Mouse (Mus musculus) liver, embryonic 11.5 days (tissue): ENCODE measurements at regions not wholly inside any gene's neighbourhood (a gene's known extent, or its start where the extent isn't known, plus 50 kb on each side); places are given as distances from the start of the nearest gene placed in this dataset.

Source experiments
- ATAC-seq: fragments of 200-750 bp; cut with Nextera tagmentation; replicated peaks from 2 replicates; pipeline ENCODE4 v1.8.0; 2017; ENCODE audit warnings: moderate number of reproducible peaks, mild to moderate bottlenecking, moderate TSS enrichment, moderate library complexity; ENCODE audit not compliant: low FRiP score
- DNase-seq: peaks from one replicate; pipeline ENCODE4 v3.0.0-alpha.2; 2017; ENCODE audit warnings: low spot score
- H3K27ac ChIP-seq: fragments of 300-500 bp; sonication (generic); 2 replicates; pipeline ENCODE4 v1.5.1; 2014; ENCODE audit warnings: mild to moderate bottlenecking, low read depth, low read length, control low read depth
- H3K27me3 ChIP-seq: fragments of 300-500 bp; sonication (generic); replicated peaks from 2 replicates; pipeline ENCODE4 v1.6.1; 2014; ENCODE audit warnings: low read length, mixed read lengths; ENCODE audit not compliant: control insufficient read depth, insufficient read depth
- H3K36me3 ChIP-seq: fragments of 300-500 bp; sonication (generic); 2 replicates; pipeline ENCODE4 v1.6.1; 2014; ENCODE audit warnings: mild to moderate bottlenecking, low read length, moderate library complexity, mixed read lengths; ENCODE audit not compliant: control insufficient read depth, insufficient read depth
- H3K4me1 ChIP-seq: fragments of 300-500 bp; sonication (generic); replicated peaks from 2 replicates; pipeline ENCODE4 v1.6.1; 2014; ENCODE audit warnings: low read length, mixed read lengths; ENCODE audit not compliant: control insufficient read depth, insufficient read depth
- H3K4me2 ChIP-seq: fragments of 300-500 bp; sonication (generic); 2 replicates; pipeline ENCODE4 v1.6.1; 2014; ENCODE audit warnings: mild to moderate bottlenecking, control low read depth, moderate library complexity
- H3K4me3 ChIP-seq: fragments of 300-500 bp; sonication (generic); 2 replicates; pipeline ENCODE4 v1.5.1; 2014; ENCODE audit warnings: low read depth, low read length, control low read depth
- H3K9ac ChIP-seq: fragments of 300-500 bp; sonication (generic); 2 replicates; pipeline ENCODE4 v1.6.1; 2014; ENCODE audit warnings: low read depth, low read length, control low read depth
- H3K9me3 ChIP-seq: fragments of 300-500 bp; sonication (generic); 2 replicates; pipeline ENCODE4 v1.6.1; 2016; ENCODE audit warnings: low read length, inconsistent platforms, mixed read lengths; ENCODE audit not compliant: control insufficient read depth
- whole genome bisulfite sequencing: fragments of 180-500 bp; shearing (Covaris S2); extraction: QIAGEN DNeasy Blood & Tissue Kit; methylation state at CpG from one replicate; pipeline ENCODE4 v1.1.7; 2014; 5-methylcytosine and 5-hydroxymethylcytosine counted together

DNA sequence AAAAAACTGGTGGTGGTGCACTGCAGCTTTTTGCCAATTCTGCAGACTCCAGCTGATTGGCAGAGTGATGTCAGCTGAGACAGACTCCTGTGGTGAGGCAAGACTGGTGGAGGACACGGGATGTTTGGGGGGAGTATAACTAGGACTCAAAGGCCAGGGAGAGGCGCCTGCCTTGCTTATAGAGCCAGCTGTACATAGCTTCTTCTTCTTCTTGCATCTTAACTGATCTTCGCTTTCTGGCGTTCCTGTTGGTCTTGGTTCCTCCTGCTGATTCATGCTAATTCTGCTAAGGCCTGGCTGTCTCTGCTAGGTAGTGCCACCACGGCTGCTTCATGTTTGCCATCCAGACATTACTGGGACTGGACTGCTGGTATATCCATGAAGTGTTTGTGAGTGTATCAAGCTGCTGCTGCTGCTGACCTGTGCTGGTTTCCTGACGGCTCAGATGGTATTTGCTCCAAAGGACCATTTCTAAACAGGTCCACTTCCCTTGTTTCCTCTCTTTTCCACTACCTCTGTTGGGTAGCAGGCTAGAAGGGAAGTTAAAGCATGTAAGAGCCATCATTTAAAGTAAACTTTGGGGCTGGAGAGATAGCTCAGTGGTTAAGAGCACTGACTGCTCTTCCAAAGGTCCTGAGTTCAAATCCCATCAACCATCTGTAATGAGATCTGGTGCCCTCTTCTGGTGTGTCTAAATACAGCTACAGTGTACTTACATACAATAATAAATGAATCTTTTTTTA, 53.2 kb upstream of the Eml4 start:
- no peaks in the 10 kb centered on the region for H3K4me1 ChIP-seq
- no peaks in the 10 kb centered on the region for H3K9me3 ChIP-seq
- no peak overlapping the region for H3K4me2 ChIP-seq
- 50% methylated on average over 6 of the region's 6 CpGs for WGBS
- no peak overlapping the region for H3K9ac ChIP-seq
- H3K27ac ChIP-seq: no peak overlapping the region
- H3K36me3 ChIP-seq: no peaks in the 10 kb centered on the region
- no peak overlapping the region for H3K4me3 ChIP-seq
- DNase-seq: no peak
- ATAC-seq: no peak
- H3K27me3 ChIP-seq: no peaks in the 10 kb centered on the region
